Mouse (Mus musculus) spleen, postnatal 36 days (tissue): ENCODE data around the gene Mrm1.

Source experiments
- DNase-seq, 2 experiments: peaks; one replicate each; pipeline ENCODE4 v3.0.0; 2022; ENCODE audit warnings: low spot score in 2 of 2, mixed read lengths in 1 of 2

The Mrm1 gene

GRCm38 (mm10) chr11:84813724-84814510 lies 5.4 kb downstream of the Mrm1 start:
- peak; percentile 38 to 46 for DNase-seq

- DNase-seq = no peak
Measured at GRCm38 (mm10) chr11:84804373-84804772, 14.9 kb downstream of the Mrm1 start.

- DNase-seq = peak; percentile 25 to 39
Measured at GRCm38 (mm10) chr11:84797627-84798353, 21.5 kb downstream of the Mrm1 start.

- no peak for DNase-seq
Measured at GRCm38 (mm10) chr11:84797026-84797425, 22.3 kb downstream of the Mrm1 start.

- peak; percentile 21 to 30 for DNase-seq
Measured at GRCm38 (mm10) chr11:84794496-84795113, 24.7 kb downstream of the Mrm1 start.

- DNase-seq = no peak
Measured at GRCm38 (mm10) chr11:84793545-84793944, 25.8 kb downstream of the Mrm1 start.

GRCm38 (mm10) chr11:84790383-84790782 lies 28.9 kb downstream of the Mrm1 start:
- DNase-seq = no peak

GRCm38 (mm10) chr11:84780143-84780870 lies 39.0 kb downstream of the Mrm1 start:
- DNase-seq = no peak

GRCm38 (mm10) chr11:84775560-84775959 lies 43.8 kb downstream of the Mrm1 start:
- DNase-seq = no peak

GRCm38 (mm10) chr11:84774870-84775514 lies 44.3 kb downstream of the Mrm1 start:
- DNase-seq = no peak

- no peak for DNase-seq
Measured at GRCm38 (mm10) chr11:84767898-84768297, 51.4 kb downstream of the Mrm1 start.

GRCm38 (mm10) chr11:84765125-84765524 lies 54.2 kb downstream of the Mrm1 start:
- no peak for DNase-seq

GRCm38 (mm10) chr11:84764527-84764961 lies 54.8 kb downstream of the Mrm1 start:
- DNase-seq = no peak

GRCm38 (mm10) chr11:84764116-84764515 lies 55.2 kb downstream of the Mrm1 start:
- DNase-seq = no peak
